Mouse (Mus musculus) kidney, postnatal 25 days (tissue): ENCODE results near the gene Scfd2.
A peak's percentile ranks its signal among the peaks of the same experiment; 100 is the strongest.

Source experiments
- DNase-seq, 2 experiments: peaks; one replicate each; pipeline ENCODE4 v3.0.0; 2021; ENCODE audit warnings: mixed read lengths in 2 of 2

The Scfd2 gene

GRCm38 (mm10) chr5:74531630-74532280 lies at the start of gene Scfd2:
Gene Scfd2 (minus strand): TSS chr5:74531759.
- DNase-seq, result peak; percentile 97 to 98

- DNase-seq, result no peak
Observed at GRCm38 (mm10) chr5:74571767-74572166, 40.2 kb upstream of the Scfd2 start.

- DNase-seq, result peak; percentile 11 to 43
Observed at GRCm38 (mm10) chr5:74561151-74561550, 29.6 kb upstream of the Scfd2 start.

GRCm38 (mm10) chr5:74549566-74549965 lies 18.0 kb upstream of the Scfd2 start:
- peak in 1 of 2 experiments; percentile 6 for DNase-seq

- no peak for DNase-seq
Observed at GRCm38 (mm10) chr5:74545606-74546005, 14.0 kb upstream of the Scfd2 start.

- DNase-seq, result no peak
Observed at GRCm38 (mm10) chr5:74536180-74536947, 4.8 kb upstream of the Scfd2 start.

GRCm38 (mm10) chr5:74535240-74536021 lies 3.9 kb upstream of the Scfd2 start, which contains the start of gene Fip1l1:
Gene Fip1l1 (plus strand): TSS chr5:74535449.
- peak; percentile 93 to 96 for DNase-seq

- DNase-seq, result no peak
Observed at GRCm38 (mm10) chr5:74530785-74531184, 774 bp downstream of the Scfd2 start.

- no peak for DNase-seq
Observed at GRCm38 (mm10) chr5:74527025-74527424, 4.5 kb downstream of the Scfd2 start.

GRCm38 (mm10) chr5:74511686-74512085 lies 19.9 kb downstream of the Scfd2 start:
- DNase-seq, result no peak

GRCm38 (mm10) chr5:74492705-74493104 lies 38.9 kb downstream of the Scfd2 start:
- no peak for DNase-seq

- no peak for DNase-seq
Observed at GRCm38 (mm10) chr5:74484646-74485045, 46.9 kb downstream of the Scfd2 start.

- no peak for DNase-seq
Observed at GRCm38 (mm10) chr5:74482633-74483032, 48.9 kb downstream of the Scfd2 start.

- DNase-seq, result no peak
Observed at GRCm38 (mm10) chr5:74482034-74482433, 49.5 kb downstream of the Scfd2 start.

GRCm38 (mm10) chr5:74480409-74480808 lies 51.1 kb downstream of the Scfd2 start:
- DNase-seq, result peak; percentile 8 to 41

GRCm38 (mm10) chr5:74479947-74480346 lies 51.6 kb downstream of the Scfd2 start:
- DNase-seq, result no peak

- no peak for DNase-seq
Observed at GRCm38 (mm10) chr5:74479157-74479556, 52.4 kb downstream of the Scfd2 start.

- no peak for DNase-seq
Observed at GRCm38 (mm10) chr5:74476551-74476950, 55.0 kb downstream of the Scfd2 start.

- DNase-seq, result no peak
Observed at GRCm38 (mm10) chr5:74473117-74473516, 58.4 kb downstream of the Scfd2 start.

- no peak for DNase-seq
Observed at GRCm38 (mm10) chr5:74470819-74471218, 60.7 kb downstream of the Scfd2 start.

GRCm38 (mm10) chr5:74469620-74470019 lies 61.9 kb downstream of the Scfd2 start:
- DNase-seq, result no peak

- no peak for DNase-seq
Observed at GRCm38 (mm10) chr5:74467753-74468152, 63.8 kb downstream of the Scfd2 start.

- DNase-seq, result no peak
Observed at GRCm38 (mm10) chr5:74456759-74457158, 74.8 kb downstream of the Scfd2 start.
